Mouse (Mus musculus): ENCODE results near the gene Tprn. TPM values are rescaled to one million over a fixed set of nuclear protein-coding genes. Genes with fewer than 3 reads are reported as not detected.
A peak's percentile ranks its signal among the peaks of the same experiment; 100 is the strongest.

Gene Tprn
- polyA plus RNA-seq, 1 experiment from 2014 or later: 5.0 TPM

GRCm38 (mm10) chr2:25242101-25242506 is 20.3 kb upstream of the Tprn start, which contains the start of the genes Rnf208 and Cysrt1:
TSS of gene Rnf208 (plus strand) at chr2:25242255.
TSS of gene Cysrt1 (minus strand) at chr2:25242452.
- Histone ChIP-seq H3K9ac (peak within 1 kb of the TSS; percentile 60), H3K9me3 (ENCODE audit: low read depth, low read length) (no peaks in the 10 kb centered on the region), H3K27ac (ENCODE audit: low read depth) (no peak within 1 kb of the TSS), H3K36me3 (ENCODE audit: insufficient read depth) (peaks cover 11% of the 10 kb centered on the region; the same call in 1 of the 2 replicates), H3K4me2 (peak within 1 kb of the TSS; percentile 93), H3K4me1 (ENCODE audit: insufficient read depth) (0 out of 2 replicates have a peak, but pooled peaks cover 4% of the 10 kb centered on the region), H3K27me3 (ENCODE audit: insufficient read depth, low read length) (peaks cover 23% of the 10 kb centered on the region), H3K4me3 (ENCODE audit: low read depth, low read length) (peak within 1 kb of the TSS; percentile 49)
- DNase-seq (no peak), ATAC-seq (ENCODE audit: insufficient read depth) (no peak)
- WGBS: 1% methylated on average over 59 of the region's 59 CpGs
- TF ChIP-seq CTCF (IDR thresholded peaks at IDR 0.05; ENCODE audit: low read depth): no peak

GRCm38 (mm10) chr2:25243342-25243741 is 19.1 kb upstream of the Tprn start:
- TF ChIP-seq CTCF (IDR thresholded peaks at IDR 0.05; ENCODE audit: low read depth): no peak
- Histone ChIP-seq H3K9me3 (ENCODE audit: low read depth, low read length) (no peaks in the 10 kb centered on the region), H3K27ac (ENCODE audit: low read depth) (no peak overlapping the region), H3K4me2 (no peak overlapping the region), H3K9ac (no peak overlapping the region), H3K4me1 (ENCODE audit: insufficient read depth) (0 out of 2 replicates have a peak, but pooled peaks cover 4% of the 10 kb centered on the region), H3K4me3 (ENCODE audit: low read depth, low read length) (no peak overlapping the region), H3K27me3 (ENCODE audit: insufficient read depth, low read length) (peaks cover 23% of the 10 kb centered on the region), H3K36me3 (ENCODE audit: insufficient read depth) (peaks cover 22% of the 10 kb centered on the region)
- ATAC-seq (ENCODE audit: insufficient read depth) (no peak), DNase-seq (no peak)
- 64% methylated on average over 8 of the region's 8 CpGs for WGBS

- peaks cover 28% of the 10 kb centered on the region for H3K36me3 ChIP-seq (ENCODE audit: insufficient read depth)
- no peak for TF ChIP-seq CTCF (IDR thresholded peaks at IDR 0.05; ENCODE audit: low read depth)
- peaks cover 23% of the 10 kb centered on the region for H3K27me3 ChIP-seq (ENCODE audit: insufficient read depth, low read length)
- ATAC-seq (ENCODE audit: insufficient read depth) (no peak), DNase-seq (no peak)
- no peak overlapping the region for H3K27ac ChIP-seq (ENCODE audit: low read depth)
- no peak overlapping the region for H3K4me3 ChIP-seq (ENCODE audit: low read depth, low read length)
- H3K9me3 ChIP-seq (ENCODE audit: low read depth, low read length): no peaks in the 10 kb centered on the region
- H3K9ac ChIP-seq: no peak overlapping the region
- 0 out of 2 replicates have a peak, but pooled peaks cover 4% of the 10 kb centered on the region for H3K4me1 ChIP-seq (ENCODE audit: insufficient read depth)
- 91% methylated on average over 4 of the region's 4 CpGs for WGBS
- H3K4me2 ChIP-seq: no peak overlapping the region
These were observed 18.3 kb upstream of the Tprn start for GRCm38 (mm10) chr2:25244144-25244543.

GRCm38 (mm10) chr2:25246183-25247072 is 16.0 kb upstream of the Tprn start, which contains the start of gene AL732309.1:
TSS of gene AL732309.1 (minus strand) at chr2:25246863.
- no peak within 1 kb of the TSS for H3K4me3 ChIP-seq (ENCODE audit: low read depth, low read length)
- DNase-seq: no peak
- TF ChIP-seq CTCF (IDR thresholded peaks at IDR 0.05; ENCODE audit: low read depth): no peak
- no peaks in the 10 kb centered on the region for H3K9me3 ChIP-seq (ENCODE audit: low read depth, low read length)
- WGBS: 84% methylated on average over 10 of the region's 10 CpGs
- peaks cover 20% of the 10 kb centered on the region for H3K27me3 ChIP-seq (ENCODE audit: insufficient read depth, low read length)
- no peaks in the 10 kb centered on the region for H3K4me1 ChIP-seq (ENCODE audit: insufficient read depth)
- H3K27ac ChIP-seq (ENCODE audit: low read depth): no peak within 1 kb of the TSS
- H3K9ac ChIP-seq: no peak within 1 kb of the TSS
- H3K36me3 ChIP-seq (ENCODE audit: insufficient read depth): peaks cover 50% of the 10 kb centered on the region
- no peak within 1 kb of the TSS for H3K4me2 ChIP-seq
- no peak for ATAC-seq (ENCODE audit: insufficient read depth)

GRCm38 (mm10) chr2:25252331-25252730 is 10.1 kb upstream of the Tprn start:
- no peak for ATAC-seq (ENCODE audit: insufficient read depth)

GRCm38 (mm10) chr2:25255284-25255779 is 7.1 kb upstream of the Tprn start, which contains the start of gene Tmem203:
TSS of gene Tmem203 (plus strand) at chr2:25255439.
- DNase-seq (peak; percentile 87), ATAC-seq (ENCODE audit: insufficient read depth) (peak; percentile 90)
- Histone ChIP-seq H3K9me3 (ENCODE audit: low read depth, low read length) (no peaks in the 10 kb centered on the region), H3K4me3 (ENCODE audit: low read depth, low read length) (peak within 1 kb of the TSS; percentile 99), H3K27me3 (ENCODE audit: insufficient read depth, low read length) (no peaks in the 10 kb centered on the region), H3K27ac (ENCODE audit: low read depth) (peak within 1 kb of the TSS; percentile 80), H3K9ac (peak within 1 kb of the TSS; percentile 87), H3K4me1 (ENCODE audit: insufficient read depth) (peaks cover 8% of the 10 kb centered on the region; the same call in 1 of the 2 replicates), H3K36me3 (ENCODE audit: insufficient read depth) (peaks cover 10% of the 10 kb centered on the region; the same call in 1 of the 2 replicates), H3K4me2 (peak within 1 kb of the TSS; percentile 97)
- WGBS: 0% methylated on average over 39 of the region's 39 CpGs
- TF ChIP-seq CTCF (IDR thresholded peaks at IDR 0.05; ENCODE audit: low read depth): no peak

More at GRCm38 (mm10) chr2:25252331-25252730, 10.1 kb upstream of the Tprn start:
- H3K9ac ChIP-seq: no peak overlapping the region
- no peaks in the 10 kb centered on the region for H3K9me3 ChIP-seq (ENCODE audit: low read depth, low read length)
- H3K27ac ChIP-seq (ENCODE audit: low read depth): no peak overlapping the region
- H3K4me1 ChIP-seq (ENCODE audit: insufficient read depth): peaks cover 8% of the 10 kb centered on the region; the same call in 1 of the 2 replicates
- H3K36me3 ChIP-seq (ENCODE audit: insufficient read depth): peaks cover 38% of the 10 kb centered on the region
- DNase-seq: no peak
- H3K27me3 ChIP-seq (ENCODE audit: insufficient read depth, low read length): no peaks in the 10 kb centered on the region
- 77% methylated on average over 1 of the region's 1 CpGs for WGBS
- H3K4me3 ChIP-seq (ENCODE audit: low read depth, low read length): no peak overlapping the region
- H3K4me2 ChIP-seq: no peak overlapping the region
- peak; percentile 53 for TF ChIP-seq CTCF (IDR thresholded peaks at IDR 0.05; ENCODE audit: low read depth)
